Mouse (Mus musculus) kidney, postnatal 36 days (tissue): ENCODE measurements at regions not wholly inside any gene's neighbourhood (a gene's known extent, or its start where the extent isn't known, plus 50 kb on each side); places are given as distances from the start of the nearest gene placed in this dataset.
A peak's percentile ranks its signal among the peaks of the same experiment; 100 is the strongest.

Source experiments
- DNase-seq, 2 experiments: peaks; one replicate each; pipeline ENCODE4 v3.0.0; 2021 to 2022; ENCODE audit warnings: mixed read lengths in 2 of 2

GRCm38 (mm10) chr1:137083500-137083899, 123.3 kb upstream of the Nr5a2 start:
- no peak for DNase-seq

- no peak for DNase-seq
Observed at GRCm38 (mm10) chr1:137079401-137080003, 119.3 kb upstream of the Nr5a2 start.

- peak in 1 of 2 experiments; percentile 16 for DNase-seq
Observed at GRCm38 (mm10) chr1:137074787-137075186, 114.5 kb upstream of the Nr5a2 start.

- DNase-seq, result no peak
Observed at GRCm38 (mm10) chr1:137073857-137074572, 113.8 kb upstream of the Nr5a2 start.

- DNase-seq, result no peak
Observed at GRCm38 (mm10) chr1:137060914-137061313, 100.7 kb upstream of the Nr5a2 start.

- DNase-seq, result peak in 1 of 2 experiments; percentile 4
Observed at GRCm38 (mm10) chr1:137053134-137053533, 92.9 kb upstream of the Nr5a2 start.

GRCm38 (mm10) chr1:137051515-137051914, 91.3 kb upstream of the Nr5a2 start:
- DNase-seq, result no peak

- no peak for DNase-seq
Observed at GRCm38 (mm10) chr1:137044076-137044475, 83.8 kb upstream of the Nr5a2 start.

- DNase-seq, result no peak
Observed at GRCm38 (mm10) chr1:137042414-137043010, 82.3 kb upstream of the Nr5a2 start.

- no peak for DNase-seq
Observed at GRCm38 (mm10) chr1:137040898-137041297, 80.7 kb upstream of the Nr5a2 start.

GRCm38 (mm10) chr1:137034586-137034985, 74.3 kb upstream of the Nr5a2 start:
- no peak for DNase-seq

GRCm38 (mm10) chr1:137033679-137034078, 73.4 kb upstream of the Nr5a2 start:
- DNase-seq, result no peak

- no peak for DNase-seq
Observed at GRCm38 (mm10) chr1:137023706-137024105, 63.5 kb upstream of the Nr5a2 start.

- peak in 1 of 2 experiments; percentile 8 for DNase-seq
Observed at GRCm38 (mm10) chr1:137020528-137020927, 60.3 kb upstream of the Nr5a2 start.

GRCm38 (mm10) chr1:137017642-137018041, 57.4 kb upstream of the Nr5a2 start:
- no peak for DNase-seq

GRCm38 (mm10) chr1:137010240-137010926, 50.1 kb upstream of the Nr5a2 start:
- DNase-seq, result no peak
